Mouse (Mus musculus): Measurements from ENCODE around the gene Gdnf.

Gdnf gene

DNA sequence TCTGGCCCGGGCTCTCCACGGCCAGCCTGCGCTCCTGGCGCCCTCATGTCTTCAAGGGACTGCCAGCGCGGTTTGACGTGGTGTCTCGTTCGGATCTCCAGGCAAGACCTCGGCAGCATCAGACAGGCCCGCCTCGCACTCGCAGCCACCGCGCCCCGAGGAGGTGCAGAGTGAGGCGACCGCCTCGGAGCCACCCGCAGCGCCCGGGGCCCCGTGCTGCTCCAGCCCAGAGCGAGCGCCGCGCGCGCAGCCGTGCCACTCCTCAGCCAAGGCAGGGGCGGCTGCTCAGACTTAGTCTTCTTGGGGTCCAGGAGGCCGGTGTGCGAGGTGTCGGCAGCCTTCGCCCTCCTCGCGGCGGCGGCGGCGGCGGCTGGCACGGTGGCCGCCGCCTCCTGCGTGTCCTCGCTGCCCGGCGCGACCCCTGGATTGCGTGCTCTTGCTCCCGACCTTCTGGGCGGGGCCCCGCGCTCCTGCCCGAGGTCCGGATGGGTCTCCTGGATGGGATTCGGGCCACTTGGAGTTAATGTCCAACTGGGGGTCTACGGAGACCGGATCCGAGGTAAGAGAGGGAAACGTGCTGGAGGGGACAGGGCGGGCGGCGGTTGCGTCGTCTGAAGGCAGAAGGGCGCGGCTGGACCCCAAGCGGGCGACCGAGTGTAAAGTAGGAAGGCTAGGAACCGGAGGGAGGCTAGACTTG is at the start of gene Gdnf:
Gdnf (plus strand) TSS at position 291 of the 697 bp plus-strand sequence.
- no peak for DNase-seq (ENCODE audit: low spot score in 2 of 2)

- no peak for DNase-seq (ENCODE audit: low spot score in 2 of 2)
Measured at GRCm38 (mm10) chr15:7767166-7767565, 43.5 kb upstream of the Gdnf start.

DNA sequence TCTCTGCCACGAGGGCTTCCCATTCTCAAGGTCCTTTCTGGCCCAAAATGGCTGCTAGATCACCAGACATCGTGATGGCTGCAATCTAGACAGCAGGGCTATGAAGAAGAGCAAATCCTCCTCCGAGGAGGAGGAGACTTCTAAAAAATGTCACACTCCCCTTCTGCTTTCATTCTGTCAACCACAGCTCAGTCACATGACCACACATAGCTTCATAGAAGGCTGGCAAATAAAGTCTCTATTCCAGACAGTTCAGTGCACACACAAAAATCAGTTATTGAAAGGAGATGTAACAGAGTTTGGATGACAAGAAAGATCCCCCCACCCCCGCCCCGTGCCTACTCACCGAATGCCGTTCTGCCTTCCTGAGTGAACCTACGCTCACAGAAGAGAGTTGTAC is 37.7 kb upstream of the Gdnf start:
- DNase-seq (ENCODE audit: low spot score in 2 of 2): no peak

GRCm38 (mm10) chr15:7781517-7781916 is 29.1 kb upstream of the Gdnf start:
- DNase-seq (ENCODE audit: low spot score in 2 of 2): no peak

DNA sequence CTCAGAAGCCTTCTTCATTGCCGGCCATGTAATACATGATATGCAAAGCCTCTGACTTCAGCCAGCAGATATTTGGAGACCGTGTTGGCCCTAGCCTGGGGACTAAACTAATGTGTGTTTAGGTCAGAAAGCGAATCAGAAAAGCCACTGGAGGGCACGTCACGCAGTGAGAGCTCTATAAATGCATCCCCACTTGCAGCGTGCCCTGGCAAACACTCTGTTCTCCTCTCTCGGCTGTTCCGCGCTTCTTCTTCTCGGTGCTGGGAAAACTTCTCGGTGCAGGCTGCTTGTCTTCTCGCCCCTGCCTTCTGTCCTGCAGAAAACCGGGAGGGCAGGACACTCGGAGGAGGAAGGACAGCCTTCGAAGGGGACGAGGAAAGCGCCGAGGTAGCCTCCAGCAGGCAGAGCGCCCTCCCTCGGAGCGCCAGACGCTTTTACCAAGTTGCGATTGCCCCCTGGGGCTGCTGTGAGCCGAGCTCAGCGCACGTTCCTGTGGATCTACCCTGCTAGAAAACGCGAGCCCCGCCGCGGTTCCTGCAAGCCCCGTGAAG is 730 bp upstream of the Gdnf start:
- no peak for DNase-seq (ENCODE audit: low spot score in 2 of 2)

GRCm38 (mm10) chr15:7811253-7811625 is 593 bp downstream of the Gdnf start:
- DNase-seq (ENCODE audit: low spot score in 2 of 2): no peak

DNA sequence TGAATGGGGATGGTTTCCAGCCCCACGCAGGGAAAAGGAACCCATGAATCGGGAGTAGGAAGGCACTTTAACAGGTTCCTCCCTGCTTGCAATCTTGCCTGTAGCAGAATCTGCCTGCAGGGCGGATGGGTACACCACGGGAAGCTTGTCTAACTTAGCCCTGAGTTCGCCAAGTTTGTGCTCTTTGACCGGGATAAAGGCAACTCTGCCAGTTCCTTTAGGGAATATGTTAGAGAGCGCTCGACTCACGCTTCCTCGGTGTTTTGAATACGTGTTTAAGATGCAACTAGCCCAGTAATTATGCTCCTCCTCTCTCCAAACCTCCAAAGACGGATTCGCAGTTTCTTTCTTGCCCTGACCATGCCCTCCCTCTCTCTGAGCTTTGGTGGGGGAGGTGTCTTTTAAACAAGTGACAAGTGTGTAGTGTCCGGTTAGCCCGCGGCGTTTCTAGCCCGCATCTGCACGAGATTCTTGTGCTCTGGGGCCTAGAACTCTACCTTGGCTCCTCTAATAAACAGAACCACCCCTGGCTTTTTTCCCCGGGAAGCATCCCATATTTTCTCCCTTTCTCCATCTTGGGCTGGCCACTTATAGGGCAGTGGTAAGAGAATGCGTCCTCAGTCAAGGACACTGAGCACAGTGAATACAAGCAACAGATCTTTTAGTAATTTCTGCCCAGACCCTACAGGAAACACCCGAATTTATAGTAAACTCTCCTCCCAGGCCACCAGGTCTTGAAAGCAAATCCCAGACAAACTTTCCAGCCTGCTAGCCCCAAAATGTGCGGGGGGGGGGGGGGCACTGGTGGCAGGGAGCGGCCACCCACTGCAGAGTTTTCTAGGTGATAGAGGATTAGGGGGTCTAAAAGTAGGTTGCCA is 1.4 kb downstream of the Gdnf start:
- DNase-seq (ENCODE audit: low spot score in 2 of 2): no peak

DNA sequence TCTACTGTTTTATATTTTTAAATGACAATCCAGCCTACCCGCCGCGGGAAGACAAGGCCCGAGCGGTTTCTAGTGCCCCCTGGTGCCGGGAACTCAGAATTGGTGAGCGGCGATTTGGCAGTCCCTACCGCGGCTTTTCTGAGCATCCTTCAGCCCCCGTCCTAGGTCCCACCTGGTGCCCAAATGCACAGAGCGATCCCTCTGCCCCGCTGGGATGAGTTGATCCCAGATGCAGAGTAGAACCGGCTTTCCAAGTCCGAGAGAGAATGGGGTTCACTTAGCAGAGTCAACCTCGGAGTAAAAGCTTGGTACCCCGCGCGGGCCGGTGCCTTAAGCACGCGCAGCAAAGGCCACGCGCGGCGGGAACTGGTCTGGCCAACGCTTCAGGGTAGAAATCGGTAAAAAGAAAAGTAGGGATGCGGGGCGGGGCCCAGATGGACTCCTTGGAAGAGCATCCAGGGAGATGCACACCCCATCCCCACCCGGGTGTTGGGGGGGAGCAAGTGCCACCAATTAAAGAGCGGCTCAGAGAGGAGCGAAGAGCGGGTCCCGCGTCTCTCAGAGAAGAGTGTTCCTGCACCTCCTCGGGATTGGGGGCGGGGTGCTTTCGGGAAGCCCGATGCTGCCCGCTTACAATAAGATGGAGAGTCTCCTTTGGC is 2.4 kb downstream of the Gdnf start:
- DNase-seq (ENCODE audit: low spot score in 2 of 2): peak; percentile 44 to 80

DNA sequence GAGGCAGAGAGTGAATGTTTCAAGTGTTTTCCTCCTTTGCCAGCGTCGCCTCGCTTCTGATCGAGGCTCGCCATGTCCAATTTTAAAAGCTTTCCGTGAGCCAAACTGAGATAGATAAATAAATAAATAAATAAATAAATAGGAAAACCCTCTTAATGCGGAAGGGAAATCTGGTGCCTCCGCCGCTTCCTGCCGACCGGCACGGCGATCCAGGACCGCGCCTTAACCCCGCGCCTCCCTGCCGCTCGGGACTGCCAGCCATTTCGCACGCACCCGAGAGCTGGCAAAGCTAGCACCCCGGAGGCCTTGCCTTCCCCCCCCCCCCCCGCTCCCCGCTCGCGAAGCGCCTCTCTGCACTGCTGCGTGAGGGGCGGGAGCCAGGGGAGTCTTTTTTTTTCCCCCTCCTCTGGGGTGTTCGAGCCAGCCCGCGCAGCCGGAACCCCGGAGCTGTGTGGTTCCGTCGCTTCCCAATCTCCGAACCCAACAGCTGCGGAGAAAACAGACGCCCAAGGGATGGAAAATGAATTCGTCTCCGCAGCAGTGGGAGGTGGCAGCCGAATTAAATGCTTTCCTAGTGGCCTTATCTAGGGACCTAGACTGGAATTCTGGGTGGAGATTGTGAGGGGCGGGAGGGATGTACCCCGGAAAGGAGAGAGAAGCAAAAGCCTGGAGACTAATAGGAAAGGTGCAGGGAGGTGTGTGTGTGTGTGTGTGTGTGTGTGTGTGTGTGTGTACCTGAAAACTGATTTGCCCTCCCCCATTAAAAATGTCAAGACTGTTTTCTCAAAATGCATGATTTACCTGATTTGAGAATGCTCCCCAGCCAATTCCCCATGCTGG is 3.1 kb downstream of the Gdnf start:
- no peak for DNase-seq (ENCODE audit: low spot score in 2 of 2)

- no peak for DNase-seq (ENCODE audit: low spot score in 2 of 2)
Measured at GRCm38 (mm10) chr15:7814371-7814680, 3.7 kb downstream of the Gdnf start.

- DNase-seq (ENCODE audit: low spot score in 2 of 2): no peak
Measured at GRCm38 (mm10) chr15:7814917-7815316, 4.3 kb downstream of the Gdnf start.

DNA sequence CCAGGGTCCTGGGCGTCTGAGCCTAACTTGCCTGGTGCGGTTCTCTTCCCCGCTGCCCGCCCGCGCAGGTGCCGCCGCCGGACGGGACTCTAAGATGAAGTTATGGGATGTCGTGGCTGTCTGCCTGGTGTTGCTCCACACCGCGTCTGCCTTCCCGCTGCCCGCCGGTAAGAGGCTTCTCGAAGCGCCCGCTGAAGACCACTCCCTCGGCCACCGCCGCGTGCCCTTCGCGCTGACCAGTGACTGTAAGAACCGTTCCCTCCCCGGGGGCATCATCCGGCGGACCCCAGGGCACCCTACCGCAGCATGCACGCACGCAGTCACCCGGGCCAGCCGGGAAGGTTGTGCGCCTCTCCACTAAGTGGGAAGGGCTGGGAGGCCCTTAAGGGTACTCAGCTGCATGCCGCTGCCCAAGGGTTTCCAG is 4.9 kb downstream of the Gdnf start:
- DNase-seq (ENCODE audit: low spot score in 2 of 2): no peak

GRCm38 (mm10) chr15:7823886-7824285 is 13.2 kb downstream of the Gdnf start:
- DNase-seq (ENCODE audit: low spot score in 2 of 2): no peak

DNA sequence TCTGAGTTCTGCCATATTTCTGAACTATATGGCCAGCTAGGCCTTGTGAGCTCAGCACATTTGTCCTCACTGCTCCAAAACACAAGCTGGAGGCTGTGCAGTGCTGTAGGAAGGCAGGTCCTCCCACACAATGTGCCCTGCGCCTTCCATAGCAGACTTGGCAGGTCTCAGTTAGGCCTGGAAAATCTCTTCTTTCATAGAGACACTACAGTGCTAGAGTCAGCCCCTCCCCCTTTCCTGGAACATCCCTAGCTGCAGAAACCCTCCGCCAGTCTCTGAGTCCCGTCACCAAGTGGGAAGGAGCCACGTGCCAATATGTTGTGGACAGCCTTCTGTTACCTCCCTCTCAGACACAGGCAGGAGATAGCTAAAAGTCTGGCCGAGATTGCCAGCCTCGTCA is 14.9 kb downstream of the Gdnf start:
- no peak for DNase-seq (ENCODE audit: low spot score in 2 of 2)

DNA sequence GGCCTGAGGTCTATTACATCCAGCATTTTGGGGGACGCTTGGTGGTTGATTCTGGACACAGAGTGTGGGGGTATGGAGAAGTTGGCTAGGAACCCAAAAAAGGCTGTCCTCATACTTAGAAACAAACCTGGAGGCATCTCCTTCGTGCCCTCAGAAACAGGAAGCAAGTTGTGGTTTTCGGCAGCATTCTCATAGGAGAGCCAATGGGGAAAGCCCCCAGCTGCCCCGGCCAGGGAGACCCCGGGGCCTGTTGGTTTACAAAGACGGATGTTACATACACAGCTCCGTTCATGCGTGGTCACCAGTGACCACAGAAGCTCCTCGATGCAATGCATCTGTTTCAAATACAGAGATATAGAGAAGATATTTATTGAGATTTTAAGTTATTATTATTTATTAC is 24.8 kb downstream of the Gdnf start:
- DNase-seq (ENCODE audit: low spot score in 2 of 2): no peak

DNA sequence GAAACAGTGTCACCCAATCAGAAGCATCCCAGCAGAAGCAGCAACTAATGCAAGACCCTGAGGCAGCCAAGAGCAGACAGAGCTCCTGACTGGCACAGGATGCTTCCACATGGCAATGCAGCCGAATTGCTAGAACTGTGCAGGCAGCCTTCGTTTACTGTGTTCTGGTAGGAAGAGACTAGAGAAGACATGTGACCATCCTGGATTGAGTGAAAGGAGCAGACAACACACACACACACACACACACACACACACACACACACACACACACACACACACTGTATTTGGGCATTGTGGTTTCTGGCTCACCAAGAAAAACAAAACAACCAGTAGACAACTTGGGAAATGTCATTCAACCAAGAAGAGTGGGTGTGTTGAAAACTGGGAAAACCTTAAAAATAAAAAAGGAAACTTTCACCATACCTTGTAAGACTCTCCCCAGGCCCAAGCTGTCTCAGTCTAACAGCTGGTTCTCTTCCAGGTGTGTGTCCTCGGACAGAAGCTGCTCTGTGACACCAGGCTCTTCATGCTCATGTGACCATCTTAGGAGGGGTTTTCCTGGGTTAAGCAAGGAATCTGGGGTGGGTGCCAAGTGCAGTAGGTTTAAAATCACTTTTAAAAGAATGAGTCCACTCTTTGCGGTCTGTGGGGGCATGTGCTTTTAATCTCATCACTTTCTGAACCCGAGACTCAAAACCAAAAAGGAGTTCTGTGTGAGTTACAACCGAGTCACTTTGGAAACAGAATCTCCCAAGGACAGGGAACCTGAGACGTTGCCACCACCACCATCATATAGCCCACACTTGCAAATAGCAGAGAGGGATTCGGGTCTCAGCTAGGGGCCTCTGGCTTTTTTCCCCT is 27.6 kb downstream of the Gdnf start:
- DNase-seq (ENCODE audit: low spot score in 2 of 2): no peak

DNA sequence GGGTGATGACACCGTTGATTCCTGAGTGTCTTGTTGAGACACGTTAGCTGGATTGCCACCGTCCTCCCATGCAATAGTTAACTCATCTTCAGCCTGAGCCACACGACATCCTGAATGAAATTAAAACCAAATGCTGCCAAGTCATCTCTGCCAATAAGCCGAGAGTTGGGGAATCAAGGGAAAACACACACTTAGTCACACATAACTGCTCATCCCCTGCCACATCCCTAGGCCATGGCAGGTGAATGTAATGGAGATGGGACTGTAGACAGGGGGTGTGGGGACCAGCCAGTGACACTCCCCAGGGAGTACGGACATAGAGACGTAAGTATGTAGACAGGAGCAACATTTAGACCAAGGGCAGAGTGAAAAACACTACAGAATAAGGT is 28.3 kb downstream of the Gdnf start:
- no peak for DNase-seq (ENCODE audit: low spot score in 2 of 2)

- DNase-seq (ENCODE audit: low spot score in 2 of 2): no peak
Measured at GRCm38 (mm10) chr15:7841664-7842063, 31.0 kb downstream of the Gdnf start.

GRCm38 (mm10) chr15:7842398-7842797 is 31.8 kb downstream of the Gdnf start:
- no peak for DNase-seq (ENCODE audit: low spot score in 2 of 2)

DNA sequence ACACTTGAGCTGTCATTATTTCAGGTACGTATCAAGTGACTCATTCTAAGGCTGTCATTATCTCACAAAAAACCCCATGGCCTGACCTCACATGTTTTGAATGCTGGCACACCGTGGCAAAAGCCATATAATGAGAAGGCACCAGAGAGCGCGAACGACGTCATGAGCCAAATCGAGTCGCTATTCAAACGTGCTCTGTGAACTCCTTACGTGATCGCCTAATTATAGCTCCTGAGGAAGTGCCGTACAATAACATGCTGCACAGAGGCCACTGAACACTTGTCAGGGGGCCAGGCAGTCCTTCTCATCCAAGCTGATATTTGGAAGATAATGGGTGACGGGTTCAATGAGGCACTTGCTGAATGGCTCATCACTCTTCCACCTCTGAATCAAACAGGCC is 46.8 kb downstream of the Gdnf start:
- DNase-seq (ENCODE audit: low spot score in 2 of 2): no peak

DNA sequence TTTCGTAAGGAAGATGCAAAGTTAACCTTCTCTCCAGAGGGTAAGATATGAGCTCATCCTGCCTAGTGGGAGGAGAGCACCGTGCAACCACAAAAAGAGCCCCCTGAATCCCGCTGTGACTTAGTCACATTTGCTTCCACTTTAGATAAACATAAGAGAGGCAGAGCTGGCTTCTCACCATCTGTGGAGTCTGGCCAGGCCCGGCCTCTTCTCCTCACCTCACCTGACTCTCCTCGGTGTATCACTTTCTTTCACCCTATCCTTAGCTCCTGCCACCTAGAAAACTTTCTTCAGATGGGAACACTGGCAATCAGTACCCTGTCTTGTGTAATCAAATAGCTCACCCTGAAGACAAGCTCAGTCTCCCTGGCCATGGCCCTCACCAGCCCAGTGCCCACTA is 48.2 kb downstream of the Gdnf start:
- DNase-seq (ENCODE audit: low spot score in 2 of 2): no peak
